Mouse (Mus musculus) CH12.LX (cell line): Measurements from ENCODE around the gene Stat2. TPM values are rescaled to one million over a fixed set of nuclear protein-coding genes. Genes with fewer than 3 reads are reported as not detected.

Experiments used
- DNase-seq: peaks from one replicate; pipeline ENCODE4 v3.0.0-alpha.2; 2013; ENCODE audit errors: extremely low read depth
- H3K27ac ChIP-seq: 2 replicates; pipeline ENCODE4 v1.5.1; 2012; ENCODE audit warnings: low read depth, mild to moderate bottlenecking, control low read depth, moderate library complexity; ENCODE audit not compliant: insufficient read depth
- H3K27me3 ChIP-seq: replicated peaks from 2 replicates; pipeline ENCODE3; 2012; ENCODE audit warnings: inconsistent platforms
- H3K36me3 ChIP-seq, 2 experiments: replicated peaks in 1 of 2; 2 replicates each; pipeline versions ENCODE3 to v1.6.1; 2012; ENCODE audit warnings: inconsistent platforms in 1 of 2, low read length in 1 of 2, mild to moderate bottlenecking in 1 of 2, mixed read lengths in 1 of 2, moderate library complexity in 1 of 2; ENCODE audit not compliant: control insufficient read depth in 1 of 2, insufficient read depth in 1 of 2
- H3K4me1 ChIP-seq, 2 experiments: 2 replicates each; pipeline ENCODE4 v1.6.1; 2012; ENCODE audit warnings: inconsistent platforms in 1 of 2, moderate library complexity in 1 of 2; ENCODE audit not compliant: insufficient read depth in 2 of 2, control insufficient read depth in 1 of 2
- H3K4me2 ChIP-seq: 2 replicates; pipeline ENCODE4 v1.6.1; 2012; ENCODE audit warnings: low read depth, mild to moderate bottlenecking, control low read depth; ENCODE audit not compliant: poor library complexity, insufficient read depth, severe bottlenecking
- H3K4me3 ChIP-seq, 3 experiments: fragments of 150-350 bp in 1 of 3; sonication (generic) in 1 of 3; replicated peaks in 1 of 3; 2 replicates each; pipeline versions ENCODE3 to v1.5.1; 2011 to 2012; ENCODE audit warnings: low read depth in 2 of 3, low read length in 2 of 3, mild to moderate bottlenecking in 2 of 3, moderate library complexity in 2 of 3, control low read depth in 1 of 3, improper control_type of control experiment in 1 of 3, inconsistent platforms in 1 of 3, mixed read lengths in 1 of 3; ENCODE audit not compliant: poor library complexity in 1 of 3
- H3K79me2 ChIP-seq: replicated peaks from 2 replicates; pipeline ENCODE4 v1.6.1; 2012; ENCODE audit warnings: mild to moderate bottlenecking, moderate library complexity; ENCODE audit not compliant: control insufficient read depth, poor library complexity, insufficient read depth, severe bottlenecking; ENCODE audit errors: extremely low read depth
- H3K9ac ChIP-seq: 2 replicates; pipeline ENCODE4 v1.6.1; 2012; ENCODE audit warnings: low read depth, mild to moderate bottlenecking, control low read depth, moderate library complexity; ENCODE audit not compliant: insufficient read depth
- H3K9me3 ChIP-seq: replicated peaks from 2 replicates; pipeline ENCODE3; 2012; ENCODE audit warnings: low read length, inconsistent platforms, mixed read lengths
- BHLHE40 ChIP-seq: IDR thresholded peaks from 2 replicates; pipeline ENCODE4 v1.6.1; 2011; ENCODE audit warnings: mild to moderate bottlenecking, low read depth, low read length, improper control_type of control experiment
- CHD1 ChIP-seq: IDR thresholded peaks from 2 replicates; pipeline ENCODE4 v1.6.1; 2012; ENCODE audit warnings: low read depth, low read length, improper control_type of control experiment, inconsistent platforms
- CHD2 ChIP-seq: IDR thresholded peaks from 2 replicates; pipeline ENCODE4 v1.6.1; 2011; ENCODE audit warnings: low read length, improper control_type of control experiment
- CTCF ChIP-seq, 2 experiments: IDR thresholded peaks in 1 of 2; conservative IDR thresholded peaks in 1 of 2; 2 replicates each; pipeline ENCODE4 v1.5.1; 2011 to 2012; ENCODE audit warnings: low read depth in 2 of 2, low read length in 2 of 2, improper control_type of control experiment in 1 of 2, inconsistent platforms in 1 of 2, mild to moderate bottlenecking in 1 of 2, moderate library complexity in 1 of 2
- E2F4 ChIP-seq: IDR thresholded peaks from 2 replicates; pipeline ENCODE4 v1.6.1; 2011; ENCODE audit warnings: low read depth, low read length, improper control_type of control experiment; ENCODE audit not compliant: insufficient replicate concordance
- ELF1 ChIP-seq: IDR thresholded peaks from 2 replicates; pipeline ENCODE4 v1.6.1; 2014; ENCODE audit warnings: low read depth, mild to moderate bottlenecking, inconsistent platforms, low read length, improper control_type of control experiment
- EP300 ChIP-seq: IDR thresholded peaks from 2 replicates; pipeline ENCODE4 v1.6.1; 2011; ENCODE audit warnings: low read length, improper control_type of control experiment
- ETS1 ChIP-seq: conservative IDR thresholded peaks from 2 replicates; pipeline ENCODE4 v1.6.1; 2012; ENCODE audit warnings: low read depth, mild to moderate bottlenecking, inconsistent platforms, low read length, improper control_type of control experiment, moderate library complexity
- GABPA ChIP-seq: IDR thresholded peaks from 2 replicates; pipeline ENCODE4 v1.6.1; 2012; ENCODE audit warnings: low read depth, low read length, improper control_type of control experiment, inconsistent platforms; ENCODE audit not compliant: insufficient replicate concordance
- HCFC1 ChIP-seq: IDR thresholded peaks from 2 replicates; pipeline ENCODE4 v1.6.1; 2012; ENCODE audit warnings: low read depth, mild to moderate bottlenecking, inconsistent platforms, low read length, improper control_type of control experiment
- IRF4 ChIP-seq: IDR thresholded peaks from 2 replicates; pipeline ENCODE4 v1.6.1; 2014; ENCODE audit warnings: low read depth, mild to moderate bottlenecking, inconsistent platforms, low read length, improper control_type of control experiment
- JUN ChIP-seq: IDR thresholded peaks from 2 replicates; pipeline ENCODE4 v1.6.1; 2011; ENCODE audit warnings: low read depth, mild to moderate bottlenecking, low read length, improper control_type of control experiment, moderate library complexity; ENCODE audit not compliant: insufficient read depth
- JUND ChIP-seq: conservative IDR thresholded peaks from 2 replicates; pipeline ENCODE4 v1.6.1; 2011; ENCODE audit warnings: low read depth, low read length, improper control_type of control experiment
- KAT2A ChIP-seq: IDR thresholded peaks from 2 replicates; pipeline ENCODE4 v1.6.1; 2012; ENCODE audit warnings: low read length, improper control_type of control experiment, inconsistent platforms; ENCODE audit not compliant: insufficient replicate concordance
- MAFK ChIP-seq: IDR thresholded peaks from 2 replicates; pipeline ENCODE4 v1.6.1; 2011; ENCODE audit warnings: low read length, improper control_type of control experiment; ENCODE audit not compliant: insufficient replicate concordance
- MAX ChIP-seq: IDR thresholded peaks from 2 replicates; pipeline ENCODE4 v1.6.1; 2011; ENCODE audit warnings: low read length, improper control_type of control experiment
- MAZ ChIP-seq: IDR thresholded peaks from 2 replicates; pipeline ENCODE4 v1.6.1; 2012; ENCODE audit warnings: low read depth, mild to moderate bottlenecking, inconsistent platforms, low read length, improper control_type of control experiment, moderate library complexity
- MEF2A ChIP-seq: IDR thresholded peaks from 2 replicates; pipeline ENCODE4 v1.6.1; 2014; ENCODE audit warnings: low read depth, mild to moderate bottlenecking, inconsistent platforms, low read length, improper control_type of control experiment, borderline replicate concordance
- MXI1 ChIP-seq: IDR thresholded peaks from 2 replicates; pipeline ENCODE4 v1.6.1; 2011; ENCODE audit warnings: mild to moderate bottlenecking, low read depth, low read length, improper control_type of control experiment
- MYC ChIP-seq: IDR thresholded peaks from 2 replicates; pipeline ENCODE4 v1.6.1; 2011; ENCODE audit warnings: low read depth, mild to moderate bottlenecking, improper control_type of control experiment, low read length
- NELFE ChIP-seq: IDR thresholded peaks from 2 replicates; pipeline ENCODE4 v1.6.1; 2011; ENCODE audit warnings: low read depth, low read length, improper control_type of control experiment
- NRF1 ChIP-seq: IDR thresholded peaks from 2 replicates; pipeline ENCODE4 v1.6.1; 2014; ENCODE audit warnings: low read depth, mild to moderate bottlenecking, inconsistent platforms, low read length, improper control_type of control experiment, moderate library complexity
- PAX5 ChIP-seq: IDR thresholded peaks from 2 replicates; pipeline ENCODE4 v1.6.1; 2012; ENCODE audit warnings: low read length, inconsistent platforms, mixed read lengths
- POLR2A ChIP-seq: IDR thresholded peaks from 2 replicates; pipeline ENCODE4 v1.6.1; 2011; ENCODE audit warnings: low read depth, mild to moderate bottlenecking, improper control_type of control experiment, low read length
- POLR2AphosphoS2 ChIP-seq: IDR thresholded peaks from 2 replicates; pipeline ENCODE4 v1.6.1; 2011; ENCODE audit warnings: low read depth, low read length, improper control_type of control experiment
- RAD21 ChIP-seq: IDR thresholded peaks from 2 replicates; pipeline ENCODE4 v1.6.1; 2011; ENCODE audit warnings: low read depth, mild to moderate bottlenecking, low read length, improper control_type of control experiment, moderate library complexity
- RCOR1 ChIP-seq: conservative IDR thresholded peaks from 2 replicates; pipeline ENCODE4 v1.6.1; 2012; ENCODE audit warnings: low read depth, mild to moderate bottlenecking, inconsistent platforms, low read length, improper control_type of control experiment
- SIN3A ChIP-seq: IDR thresholded peaks from 2 replicates; pipeline ENCODE4 v1.6.1; 2012; ENCODE audit warnings: low read length, improper control_type of control experiment, inconsistent platforms
- SMC3 ChIP-seq: IDR thresholded peaks from 2 replicates; pipeline ENCODE4 v1.6.1; 2011; ENCODE audit warnings: low read depth, low read length, improper control_type of control experiment
- TBP ChIP-seq: conservative IDR thresholded peaks from 2 replicates; pipeline ENCODE4 v1.6.1; 2011; ENCODE audit warnings: low read depth, low read length, improper control_type of control experiment
- TCF12 ChIP-seq: IDR thresholded peaks from 2 replicates; pipeline ENCODE4 v1.6.1; 2014; ENCODE audit warnings: low read depth, mild to moderate bottlenecking, inconsistent platforms, low read length, improper control_type of control experiment
- UBTF ChIP-seq: IDR thresholded peaks from 2 replicates; pipeline ENCODE4 v1.6.1; 2012; ENCODE audit warnings: low read depth, mild to moderate bottlenecking, inconsistent platforms, low read length, improper control_type of control experiment, moderate library complexity
- USF1 ChIP-seq: IDR thresholded peaks from 2 replicates; pipeline ENCODE4 v1.6.1; 2014; ENCODE audit warnings: low read depth, mild to moderate bottlenecking, inconsistent platforms, low read length, improper control_type of control experiment
- USF2 ChIP-seq: conservative IDR thresholded peaks from 2 replicates; pipeline ENCODE4 v1.6.1; 2011; ENCODE audit warnings: low read depth, low read length, improper control_type of control experiment
- ZC3H11A ChIP-seq: IDR thresholded peaks from 2 replicates; pipeline ENCODE4 v1.6.1; 2012; ENCODE audit warnings: low read depth, mild to moderate bottlenecking, inconsistent platforms, low read length, improper control_type of control experiment
- ZKSCAN1 ChIP-seq: IDR thresholded peaks from 2 replicates; pipeline ENCODE4 v1.6.1; 2012; ENCODE audit warnings: low read depth, inconsistent platforms, low read length, improper control_type of control experiment, borderline replicate concordance
- ZMIZ1 ChIP-seq: IDR thresholded peaks from 2 replicates; pipeline ENCODE4 v1.6.1; 2012; ENCODE audit warnings: low read depth, mild to moderate bottlenecking, inconsistent platforms, low read length, improper control_type of control experiment
- ZNF384 ChIP-seq: IDR thresholded peaks from 2 replicates; pipeline ENCODE4 v1.6.1; 2012; ENCODE audit warnings: low read depth, low read length, improper control_type of control experiment, inconsistent platforms
- dilution Hi-C: fragments of 300-500 bp; cut with MboI; formaldehyde crosslinking; loops from 2 replicates; pipeline ENCODE4 v1.14.3; 2020; ENCODE audit warnings: low sequenced_read_pairs; ENCODE audit not compliant: extremely low pct_unique_long_range_greater_than_20kb, extremely low pct_ligation_motif_present
- in situ Hi-C: fragments of 300-500 bp; cut with MboI; formaldehyde crosslinking; loops from 3 replicates; pipeline ENCODE4 v1.14.3; 2019; ENCODE audit warnings: low sequenced_read_pairs, low pct_ligation_motif_present, low pct_unique_long_range_greater_than_20kb, mixed read lengths
- polyA plus RNA-seq: library from polyadenylated mRNA; unstranded; fragments of >175 nt; gene quantifications from 2 replicates; pipeline ENCODE4 v1.2.1, GENCODE M21; 2012; ENCODE audit warnings: low read depth; ENCODE audit not compliant: insufficient read length
- total RNA-seq, 2 experiments: library from RNA; depleted of rRNA; stranded (reverse); fragments of 300-350 nt in 1 of 2; fragments of >200 nt in 1 of 2; gene quantifications; 2 replicates each; pipeline ENCODE4 v1.2.3; 2012 to 2014

The Stat2 gene
- total RNA-seq (2012; rRNA removed) (12.5 and 14.6 TPM in 2 replicates), total RNA-seq (2014; rRNA removed) (2.7 and 3.3 TPM in 2 replicates), polyA plus RNA-seq (11.6 and 12.5 TPM in 2 replicates)

DNA sequence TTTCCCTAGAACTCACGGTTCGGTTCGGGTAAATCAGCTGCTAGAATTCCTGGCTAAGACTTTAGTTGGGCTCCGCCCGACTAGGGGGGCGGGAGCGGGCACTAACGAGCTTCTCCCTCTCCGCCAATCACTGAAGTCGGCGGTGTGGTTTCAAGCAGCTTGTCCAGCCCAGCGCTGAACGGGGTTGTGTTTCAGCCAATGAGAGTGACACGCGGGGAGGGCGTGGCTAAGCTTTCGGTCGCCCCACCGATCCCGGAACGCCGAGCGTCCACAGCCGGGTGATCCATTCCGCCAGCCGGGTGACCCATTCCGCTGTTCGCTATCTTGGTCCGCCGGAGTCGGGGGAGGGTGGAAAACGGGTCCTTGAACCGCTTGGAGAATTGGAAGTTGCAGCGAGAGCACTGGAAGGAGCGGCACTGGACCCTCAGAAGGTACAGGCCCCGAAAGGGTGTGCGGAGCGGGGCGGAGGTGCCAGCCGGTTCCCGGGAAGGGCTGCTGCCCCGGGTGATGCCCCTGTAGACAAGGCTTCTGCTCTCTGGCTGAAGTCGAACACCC is at the start of gene Stat2:
Stat2 (plus strand) TSS at position 273 of the 555 bp plus-strand sequence.
- peak within 1 kb of the TSS; percentile 74 to 89 (median 88) for H3K4me3 ChIP-seq
- TF ChIP-seq JUN (no peak), POLR2AphosphoS2 (peak; percentile 77), CHD2 (peak; percentile 69), RCOR1 (no peak), USF1 (no peak), MEF2A (peak; percentile 66; the same call in 1 of the 2 replicates), USF2 (no peak), ZMIZ1 (peak; percentile 81; the same call in 1 of the 2 replicates), MAFK (no peak), TCF12 (peak; percentile 89), CTCF (conservative IDR thresholded peaks at IDR 0.05 in 1 of 2, IDR thresholded peaks at IDR 0.05 in 1 of 2; ENCODE audit: low read depth in 2 of 2, low read length in 2 of 2) (no peak), JUND (no peak), NELFE (peak; percentile 86), GABPA (no peak), ZC3H11A (no peak), NRF1 (no peak), E2F4 (no peak), MXI1 (peak; percentile 81; the same call in 1 of the 2 replicates), MAZ (peak; percentile 82), UBTF (0 out of 2 replicates have a peak, but pooled peaks have one; percentile 44), IRF4 (peak; percentile 39; the same call in 1 of the 2 replicates), EP300 (no peak), ZNF384 (no peak), RAD21 (no peak), SIN3A (peak; percentile 84), SMC3 (no peak), ETS1 (peak; percentile 46), CHD1 (no peak), ZKSCAN1 (no peak), BHLHE40 (peak; percentile 29; the same call in 1 of the 2 replicates), ELF1 (peak; percentile 81), PAX5 (no peak), KAT2A (no peak), MAX (peak; percentile 52), POLR2A (peak; percentile 91), MYC (peak; percentile 49; the same call in 1 of the 2 replicates), TBP (no peak), HCFC1 (peak; percentile 52)
- DNase-seq, result peak; percentile 98
- H3K36me3 ChIP-seq, result peaks cover 0 to 15% of the 10 kb centered on the region in 2 experiments
- dilution Hi-C loops (no loop called here), in situ Hi-C loops (no loop called here)
- H3K4me2 ChIP-seq, result peak within 1 kb of the TSS; percentile 35
- H3K9me3 ChIP-seq, result no peaks in the 10 kb centered on the region
- no peaks in the 10 kb centered on the region for H3K27me3 ChIP-seq
- peak within 1 kb of the TSS; percentile 48 for H3K9ac ChIP-seq
- no peak within 1 kb of the TSS for H3K27ac ChIP-seq
- peaks cover 5 to 21% of the 10 kb centered on the region in 2 experiments; a peak in 2 of 4 replicates for H3K4me1 ChIP-seq
- H3K79me2 ChIP-seq, result peaks cover 3% of the 10 kb centered on the region
